Mouse (Mus musculus) limb, embryonic 11.5 days (tissue): ENCODE measurements around the gene Ubb. TPM values are rescaled to one million over a fixed set of nuclear protein-coding genes. Genes with fewer than 3 reads are reported as not detected.

Source experiments
- ATAC-seq: fragments of 200-750 bp; cut with Nextera tagmentation; 2 replicates; pipeline ENCODE4 v1.8.0; 2017; ENCODE audit warnings: low read depth; ENCODE audit not compliant: insufficient number of reproducible peaks, low FRiP score, low TSS enrichment
- DNase-seq: peaks from one replicate; pipeline ENCODE4 v3.0.0-alpha.2; 2015; ENCODE audit warnings: low spot score
- H3K27ac ChIP-seq: fragments of 300-500 bp; sonication (generic); replicated peaks from 2 replicates; pipeline ENCODE4 v1.5.1; 2014; ENCODE audit warnings: low read depth, mild to moderate bottlenecking, low read length
- H3K27me3 ChIP-seq: fragments of 300-500 bp; sonication (generic); 2 replicates; pipeline ENCODE4 v1.6.1; 2014; ENCODE audit warnings: mild to moderate bottlenecking, low read length, mixed read lengths; ENCODE audit not compliant: control insufficient read depth, insufficient read depth
- H3K36me3 ChIP-seq: fragments of 300-500 bp; sonication (generic); 2 replicates; pipeline ENCODE4 v1.6.1; 2014; ENCODE audit warnings: mild to moderate bottlenecking, low read length, moderate library complexity, mixed read lengths; ENCODE audit not compliant: control insufficient read depth, insufficient read depth
- H3K4me1 ChIP-seq: fragments of 300-500 bp; sonication (generic); 2 replicates; pipeline ENCODE4 v1.6.1; 2014; ENCODE audit warnings: low read length, mixed read lengths; ENCODE audit not compliant: control insufficient read depth, insufficient read depth
- H3K4me2 ChIP-seq: fragments of 300-500 bp; sonication (generic); 2 replicates; pipeline ENCODE4 v1.6.1; 2014; ENCODE audit warnings: low read depth, mild to moderate bottlenecking, moderate library complexity; ENCODE audit not compliant: severe bottlenecking
- H3K4me3 ChIP-seq: fragments of 300-500 bp; sonication (generic); 2 replicates; pipeline ENCODE4 v1.5.1; 2014; ENCODE audit warnings: low read depth, low read length
- H3K9ac ChIP-seq: fragments of 300-500 bp; sonication (generic); 2 replicates; pipeline ENCODE4 v1.6.1; 2014; ENCODE audit warnings: mild to moderate bottlenecking, low read length
- H3K9me3 ChIP-seq: fragments of 300-500 bp; sonication (generic); 2 replicates; pipeline ENCODE4 v1.6.1; 2016; ENCODE audit warnings: low read length; ENCODE audit not compliant: control insufficient read depth
- WGBS: fragments of 180-500 bp; shearing (Covaris S2); extraction: QIAGEN DNeasy Blood & Tissue Kit; methylation state at CpG from one replicate; pipeline ENCODE4 v1.1.7; 2014; 5-methylcytosine and 5-hydroxymethylcytosine counted together
- polyA plus RNA-seq: library from polyadenylated mRNA; unstranded; fragments of >200 nt; fragmentation: Nextera tagmentation; extraction: Ambion mirVana; gene quantifications from 2 replicates; pipeline ENCODE4 v1.2.1, GENCODE M21; 2014

The Ubb gene
- polyA plus RNA-seq, 1 experiment from 2014 or later = 3,837 TPM

DNA sequence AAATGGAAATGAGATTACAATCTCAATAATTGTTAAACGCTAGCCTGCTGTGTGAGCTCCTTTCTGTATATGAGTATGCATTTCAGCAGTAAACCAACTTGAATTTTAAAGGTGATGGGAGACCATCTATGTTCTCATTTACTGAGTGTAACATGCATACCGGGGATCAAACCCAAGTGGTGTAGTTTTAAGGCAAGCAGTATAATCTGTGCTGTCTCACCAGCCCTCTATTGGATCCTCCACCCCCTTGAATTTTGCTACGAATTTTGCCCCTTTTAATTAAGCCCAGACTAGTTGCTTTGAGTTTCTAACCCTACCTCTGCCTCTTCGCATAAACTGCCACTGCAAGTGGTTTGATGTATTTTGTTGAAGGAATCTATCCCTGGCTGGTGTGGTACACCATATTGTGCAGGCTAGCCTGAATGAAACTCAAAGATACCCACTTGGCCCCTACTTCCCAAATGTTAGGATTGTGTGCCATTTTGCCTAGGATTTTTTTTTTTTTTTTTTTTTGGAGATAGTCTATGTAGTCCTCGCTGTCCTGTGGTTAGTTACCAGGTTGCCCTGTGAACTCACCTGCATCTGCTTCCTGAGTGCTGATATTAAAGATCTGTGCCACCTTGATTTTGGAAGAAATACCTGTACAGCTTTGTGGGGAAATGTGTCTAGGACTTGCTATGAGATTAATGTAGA lies 3.3 kb downstream of the Ubb start:
- no peak overlapping the region for H3K9ac ChIP-seq
- H3K36me3 ChIP-seq = peaks cover 11% of the 10 kb centered on the region; the same call in 1 of the 2 replicates
- DNase-seq (no peak), ATAC-seq (no peak)
- no peaks in the 10 kb centered on the region for H3K9me3 ChIP-seq
- peaks cover 10% of the 10 kb centered on the region for H3K4me1 ChIP-seq
- peak overlapping the region; percentile 42 for H3K4me3 ChIP-seq
- H3K27me3 ChIP-seq = no peaks in the 10 kb centered on the region
- H3K4me2 ChIP-seq = peak overlapping the region; percentile 70
- 77% methylated on average over 5 of the region's 5 CpGs for WGBS
- no peak overlapping the region for H3K27ac ChIP-seq

GRCm38 (mm10) chr11:62554934-62555517 lies 4.1 kb downstream of the Ubb start:
- Histone ChIP-seq H3K4me1 (peaks cover 10% of the 10 kb centered on the region), H3K9me3 (no peaks in the 10 kb centered on the region), H3K9ac (no peak overlapping the region), H3K4me3 (peak overlapping the region; percentile 6; the same call in 1 of the 2 replicates), H3K27me3 (no peaks in the 10 kb centered on the region), H3K36me3 (peaks cover 11% of the 10 kb centered on the region; the same call in 1 of the 2 replicates), H3K4me2 (peak overlapping the region; percentile 70; the same call in 1 of the 2 replicates), H3K27ac (no peak overlapping the region)
- DNase-seq (no peak), ATAC-seq (no peak)

- no peaks in the 10 kb centered on the region for H3K27me3 ChIP-seq
- H3K4me2 ChIP-seq = no peak overlapping the region
- H3K36me3 ChIP-seq = peaks cover 11% of the 10 kb centered on the region; the same call in 1 of the 2 replicates
- no peak overlapping the region for H3K4me3 ChIP-seq
- no peak overlapping the region for H3K27ac ChIP-seq
- DNase-seq = no peak
- peaks cover 10% of the 10 kb centered on the region for H3K4me1 ChIP-seq
- H3K9me3 ChIP-seq = no peaks in the 10 kb centered on the region
- no peak for ATAC-seq
- no peak overlapping the region for H3K9ac ChIP-seq
These were observed 5.0 kb downstream of the Ubb start for GRCm38 (mm10) chr11:62555896-62556412.

DNA sequence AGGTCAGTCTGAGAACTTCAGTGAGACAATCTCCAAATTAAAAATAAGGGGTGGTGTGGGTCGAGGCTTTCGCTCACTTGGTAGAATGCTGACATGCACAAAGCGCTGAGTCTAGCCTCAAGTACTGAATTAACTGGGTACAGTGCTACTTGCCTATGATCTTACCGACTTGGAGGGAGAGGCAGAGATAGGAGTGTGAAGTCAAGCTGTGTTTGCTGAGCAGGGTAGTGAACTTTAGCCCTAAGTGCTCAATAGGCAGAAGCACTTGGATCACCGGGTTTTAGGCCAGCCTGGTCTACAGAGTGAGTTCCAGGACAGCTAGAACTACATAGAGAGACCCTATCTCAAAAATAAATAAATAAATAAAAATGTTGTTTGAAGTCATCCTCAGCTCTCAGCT lies 6.2 kb downstream of the Ubb start:
- no peak for DNase-seq

DNA sequence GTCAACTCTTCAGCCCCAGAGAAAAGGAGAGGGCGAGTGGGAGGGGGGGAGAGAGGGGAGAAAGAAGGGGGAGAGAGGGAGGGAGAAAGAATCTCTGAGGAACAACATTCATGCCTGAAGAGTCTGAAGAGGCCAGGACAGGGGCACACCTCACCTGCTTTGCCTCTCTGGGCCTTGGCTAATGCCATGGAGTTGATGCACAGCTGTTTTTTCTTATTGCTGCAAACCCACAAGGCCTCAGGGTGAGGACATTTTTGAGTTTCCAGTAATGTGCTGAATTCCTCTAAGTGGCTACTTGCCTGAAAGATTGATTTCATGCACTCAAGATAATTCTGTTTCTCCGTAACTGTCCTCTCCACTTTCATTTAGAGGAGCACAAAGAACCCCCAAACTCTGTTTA lies 7.2 kb downstream of the Ubb start:
- Histone ChIP-seq H3K27me3 (no peaks in the 10 kb centered on the region), H3K36me3 (peaks cover 11% of the 10 kb centered on the region; the same call in 1 of the 2 replicates), H3K9ac (no peak overlapping the region), H3K27ac (no peak overlapping the region), H3K4me2 (no peak overlapping the region), H3K4me3 (no peak overlapping the region), H3K9me3 (no peaks in the 10 kb centered on the region), H3K4me1 (peaks cover 10% of the 10 kb centered on the region)
- WGBS = 69% methylated on average over 2 of the region's 2 CpGs
- DNase-seq = no peak
- ATAC-seq = no peak

More for the DNA sequence above, 6.2 kb downstream of the Ubb start:
- no peak overlapping the region for H3K27ac ChIP-seq
- peaks cover 10% of the 10 kb centered on the region for H3K4me1 ChIP-seq
- H3K27me3 ChIP-seq = no peaks in the 10 kb centered on the region
- H3K36me3 ChIP-seq = peaks cover 11% of the 10 kb centered on the region; the same call in 1 of the 2 replicates
- H3K9me3 ChIP-seq = no peaks in the 10 kb centered on the region
- H3K4me3 ChIP-seq = no peak overlapping the region
- 71% methylated on average over 5 of the region's 5 CpGs for WGBS
- ATAC-seq = no peak
- no peak overlapping the region for H3K9ac ChIP-seq
- H3K4me2 ChIP-seq = no peak overlapping the region

- no peak for DNase-seq
- no peak overlapping the region for H3K27ac ChIP-seq
- H3K4me3 ChIP-seq = no peak overlapping the region
- no peaks in the 10 kb centered on the region for H3K9me3 ChIP-seq
- WGBS = 55% methylated on average over 6 of the region's 6 CpGs
- no peak for ATAC-seq
- no peaks in the 10 kb centered on the region for H3K27me3 ChIP-seq
- H3K4me1 ChIP-seq = peaks cover 6% of the 10 kb centered on the region
- H3K4me2 ChIP-seq = no peak overlapping the region
- H3K36me3 ChIP-seq = peaks cover 9% of the 10 kb centered on the region; the same call in 1 of the 2 replicates
- H3K9ac ChIP-seq = no peak overlapping the region
These were observed 8.1 kb downstream of the Ubb start for GRCm38 (mm10) chr11:62558961-62559646.

GRCm38 (mm10) chr11:62560463-62561016 lies 9.6 kb downstream of the Ubb start:
- Histone ChIP-seq H3K4me3 (peak overlapping the region; percentile 14; the same call in 1 of the 2 replicates), H3K9me3 (no peaks in the 10 kb centered on the region), H3K9ac (peak overlapping the region; percentile 27; the same call in 1 of the 2 replicates), H3K36me3 (no peaks in the 10 kb centered on the region), H3K4me2 (peak overlapping the region; percentile 45), H3K27ac (no peak overlapping the region), H3K27me3 (no peaks in the 10 kb centered on the region), H3K4me1 (no peaks in the 10 kb centered on the region)
- peak; percentile 45 for DNase-seq
- ATAC-seq = no peak
- 34% methylated on average over 43 of the region's 43 CpGs for WGBS

DNA sequence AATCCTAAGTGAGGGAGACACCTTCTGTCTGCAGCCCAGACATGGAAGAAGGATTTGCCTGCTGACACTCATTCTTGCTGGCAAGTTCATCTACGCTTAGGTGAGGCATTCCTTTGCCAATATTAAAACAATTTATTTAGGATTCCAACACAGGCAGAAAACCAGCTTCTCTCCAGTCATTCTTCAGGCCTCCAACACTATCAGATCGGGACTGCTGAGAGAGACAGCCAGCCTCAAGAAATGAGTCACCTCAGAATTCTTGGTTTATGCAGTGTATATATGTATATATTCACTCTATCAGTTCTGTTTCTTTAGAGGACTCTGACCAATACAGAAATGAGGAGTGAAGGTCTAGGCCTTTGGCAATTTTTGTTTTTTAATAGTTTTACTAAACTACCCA lies 12.6 kb downstream of the Ubb start:
- DNase-seq (no peak), ATAC-seq (no peak)
- no peak overlapping the region for H3K9ac ChIP-seq
- H3K4me3 ChIP-seq = no peak overlapping the region
- H3K27me3 ChIP-seq = no peaks in the 10 kb centered on the region
- no peaks in the 10 kb centered on the region for H3K4me1 ChIP-seq
- no peaks in the 10 kb centered on the region for H3K9me3 ChIP-seq
- 83% methylated on average over 2 of the region's 2 CpGs for WGBS
- H3K4me2 ChIP-seq = no peak overlapping the region
- no peaks in the 10 kb centered on the region for H3K36me3 ChIP-seq
- H3K27ac ChIP-seq = no peak overlapping the region
